Mouse (Mus musculus) spleen, postnatal 14 days (tissue): Measurements from ENCODE around the gene 2410137M14Rik.
A peak's percentile ranks its signal among the peaks of the same experiment; 100 is the strongest.
"Not testable (repeated sequence)": the region's sequence is repeated elsewhere in the genome, so short reads cannot be mapped to it uniquely, and the experiment has no call there.

Experiments used
- DNase-seq, 2 experiments: peaks; one replicate each; pipeline ENCODE4 v3.0.0; 2021 to 2022; ENCODE audit warnings: low spot score in 2 of 2

2410137M14Rik gene

DNA sequence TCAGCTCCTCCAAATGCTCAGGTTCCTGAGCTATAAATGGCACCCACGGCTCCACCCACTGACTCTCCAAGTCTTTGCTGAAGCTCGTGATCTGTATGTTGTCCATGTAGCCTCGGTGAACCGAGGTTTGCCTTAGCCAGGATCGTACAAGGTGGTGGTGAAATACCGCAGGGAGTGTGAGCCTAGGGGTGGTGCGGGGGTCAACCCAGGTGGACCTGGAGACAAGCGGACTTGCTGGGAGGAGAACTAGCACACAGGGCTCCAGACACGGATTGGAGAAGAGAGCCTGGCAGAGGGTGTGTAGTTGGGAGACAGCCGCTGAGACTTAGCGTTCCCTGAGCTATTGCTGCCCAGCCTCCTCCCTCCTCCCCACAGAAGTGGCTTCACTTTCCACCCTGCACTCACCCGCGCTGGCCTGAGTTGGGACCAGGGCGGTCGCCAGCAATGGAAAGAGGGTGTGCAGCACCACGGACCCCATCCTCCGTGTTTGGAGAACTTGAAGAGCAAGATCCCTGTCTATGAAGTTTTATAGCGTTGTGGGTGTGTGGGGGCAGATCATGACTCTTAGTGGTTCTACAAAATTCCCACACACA lies at the start of gene 2410137M14Rik:
Gene 2410137M14Rik, minus strand, starts transcription at position 17 of the 593 bp plus-strand sequence.
- no peak for DNase-seq

DNA sequence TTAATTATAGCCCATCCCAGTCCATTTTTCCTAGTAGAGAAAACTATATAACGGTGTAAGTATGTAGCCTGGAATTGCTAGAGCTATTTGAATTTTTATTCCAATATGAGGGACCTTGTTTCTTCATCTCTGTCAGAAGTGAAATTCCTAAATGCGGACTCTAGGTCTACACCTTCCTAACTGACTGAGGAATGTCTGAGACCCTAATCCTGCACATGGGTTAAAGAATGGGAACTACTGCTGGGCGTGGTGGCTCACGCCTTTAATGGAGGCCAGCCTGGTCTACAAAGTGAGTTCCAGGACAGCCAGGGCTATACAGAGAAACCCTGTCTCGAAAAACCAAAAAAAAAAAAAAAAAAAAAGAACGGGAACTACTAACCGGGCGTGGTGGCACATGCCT lies 48.1 kb upstream of the 2410137M14Rik start:
- no peak for DNase-seq

DNA sequence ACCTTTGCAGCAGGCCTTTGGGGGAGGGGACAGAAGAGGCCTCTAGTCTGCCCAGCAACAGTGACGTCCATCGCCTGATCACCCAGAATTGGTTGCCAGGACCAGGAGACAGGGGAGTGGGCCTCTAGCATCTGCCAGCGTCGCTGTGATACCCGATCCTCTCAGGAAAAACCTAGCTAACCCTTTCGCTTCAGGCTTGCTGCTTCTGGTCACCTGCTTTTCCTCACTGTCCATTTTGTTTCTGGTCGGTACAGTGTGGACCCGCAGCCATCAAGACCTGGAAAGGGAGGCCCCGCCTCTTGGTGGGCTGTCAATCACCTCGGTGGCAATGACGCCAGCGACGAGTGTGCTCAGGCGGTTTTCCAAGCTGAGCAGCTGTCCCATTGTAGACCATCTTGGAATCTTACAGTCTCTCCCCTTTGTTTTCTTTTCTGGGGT lies 47.7 kb upstream of the 2410137M14Rik start:
- DNase-seq, result peak in 1 of 2 experiments; percentile 45

GRCm38 (mm10) chr17:37028212-37028611 lies 47.2 kb upstream of the 2410137M14Rik start:
- no peak for DNase-seq

GRCm38 (mm10) chr17:37027486-37027885 lies 46.4 kb upstream of the 2410137M14Rik start:
- DNase-seq, result no peak

- DNase-seq, result no peak
Observed at GRCm38 (mm10) chr17:37026425-37026824, 45.4 kb upstream of the 2410137M14Rik start.

DNA sequence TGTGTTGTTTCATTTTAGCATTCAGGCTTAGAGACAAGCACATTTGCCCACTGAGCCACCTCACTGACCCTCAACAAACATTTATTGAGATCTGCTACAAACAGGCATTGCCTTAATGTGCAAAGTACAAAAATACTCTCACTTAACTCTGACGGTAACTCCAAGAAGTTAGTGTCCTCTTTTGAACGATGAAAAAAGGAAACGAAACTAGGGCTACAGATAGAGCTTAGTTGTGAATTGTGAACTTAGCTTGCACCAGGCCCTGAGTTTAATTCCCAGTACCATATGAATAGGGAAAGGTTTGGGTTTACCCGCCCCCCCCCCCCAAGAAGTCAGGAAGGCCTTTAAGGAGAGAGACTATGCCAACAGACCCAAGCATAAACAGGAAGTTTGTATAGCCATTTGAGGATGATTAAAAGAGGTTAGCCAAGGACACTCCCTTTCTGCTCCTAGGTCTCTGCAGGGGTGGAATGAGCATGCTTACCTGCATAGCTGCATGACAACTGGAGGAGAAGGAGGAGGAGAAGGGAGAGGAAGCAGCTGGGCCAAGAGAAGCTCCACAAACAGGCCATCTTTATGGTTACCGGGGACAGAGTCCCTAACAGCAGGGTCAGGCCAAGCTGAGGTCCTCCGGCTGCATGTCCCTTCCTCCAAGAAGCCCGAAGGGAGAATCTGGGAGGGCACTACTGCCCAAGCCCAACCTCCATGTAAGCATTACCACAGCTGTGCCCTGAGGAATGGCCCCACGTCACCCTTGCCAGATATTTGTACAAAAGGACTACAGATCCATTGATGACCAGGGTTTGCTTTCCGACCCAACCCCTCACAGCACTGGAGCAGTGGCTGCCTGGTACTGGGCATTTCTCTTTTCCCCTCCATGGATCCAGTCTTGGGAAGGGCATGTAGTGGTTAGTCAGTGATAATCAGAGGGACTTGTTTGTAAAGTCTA lies 41.9 kb upstream of the 2410137M14Rik start, which contains the start of gene Mog:
Gene Mog, minus strand, starts transcription at position 771 of the 949 bp plus-strand sequence.
- DNase-seq, result no peak

- not testable (repeated sequence) for DNase-seq
Observed at GRCm38 (mm10) chr17:37019242-37019641, 38.2 kb upstream of the 2410137M14Rik start.

DNA sequence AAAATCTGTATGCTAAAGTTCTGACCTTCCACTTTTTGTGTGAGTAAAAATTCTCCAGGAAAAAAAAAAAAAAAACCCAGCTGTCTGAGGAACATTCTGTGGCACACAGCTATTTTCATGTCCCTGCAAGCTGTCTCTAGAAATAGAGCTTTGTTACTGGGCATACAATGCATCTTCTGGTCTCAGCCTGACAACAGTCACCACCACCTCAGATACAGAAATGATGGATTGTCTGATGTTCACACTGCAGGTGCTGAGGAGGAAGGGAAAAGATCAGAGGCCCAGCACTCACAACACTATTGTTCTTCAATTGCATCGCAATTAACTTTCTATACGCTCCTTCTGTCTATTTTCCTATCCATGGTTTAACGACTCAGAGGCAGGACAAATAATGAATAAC lies 37.3 kb upstream of the 2410137M14Rik start:
- DNase-seq, result no peak

DNA sequence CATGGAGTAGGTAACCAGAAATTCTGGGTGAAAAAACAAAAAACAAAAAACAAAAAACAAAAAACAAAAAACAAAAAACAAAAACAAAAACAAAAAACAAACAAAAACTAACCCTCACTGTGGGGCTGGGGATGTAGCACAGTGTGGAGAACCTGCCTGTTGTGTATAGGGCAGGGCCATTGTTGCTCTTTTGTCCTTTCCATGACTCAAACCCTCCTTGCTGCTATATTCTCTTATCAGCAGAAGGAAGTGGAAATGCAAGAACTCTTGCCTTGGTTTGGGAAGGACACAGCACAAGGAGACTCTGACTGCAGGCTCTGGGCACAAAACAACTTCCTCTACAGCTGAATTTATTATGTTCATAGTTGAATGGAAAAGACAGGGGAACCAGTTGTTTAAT lies 35.3 kb upstream of the 2410137M14Rik start:
- no peak for DNase-seq

DNA sequence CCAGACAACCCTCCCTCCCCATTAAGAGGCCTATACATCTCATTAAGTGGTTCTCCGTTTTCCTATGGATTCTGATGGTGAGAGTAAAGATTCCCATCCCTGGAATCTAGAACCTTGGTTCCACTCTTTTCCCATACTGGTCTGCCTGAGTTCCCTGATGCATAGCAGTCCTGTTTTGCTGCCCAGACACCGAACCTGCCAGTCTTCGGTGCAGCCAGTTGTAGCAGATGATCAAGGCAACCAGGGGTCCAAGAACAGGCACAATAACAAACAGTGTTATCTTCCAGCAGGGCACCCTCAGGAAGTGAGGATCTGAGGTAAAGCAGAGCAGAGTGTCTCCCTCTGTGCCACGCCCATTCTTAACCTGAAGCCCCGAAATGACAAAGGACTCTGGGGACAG lies 31.1 kb upstream of the 2410137M14Rik start:
- DNase-seq, result no peak

- DNase-seq, result no peak
Observed at GRCm38 (mm10) chr17:37011719-37012118, 30.7 kb upstream of the 2410137M14Rik start.

GRCm38 (mm10) chr17:37009460-37010042 lies 28.5 kb upstream of the 2410137M14Rik start:
- no peak for DNase-seq

DNA sequence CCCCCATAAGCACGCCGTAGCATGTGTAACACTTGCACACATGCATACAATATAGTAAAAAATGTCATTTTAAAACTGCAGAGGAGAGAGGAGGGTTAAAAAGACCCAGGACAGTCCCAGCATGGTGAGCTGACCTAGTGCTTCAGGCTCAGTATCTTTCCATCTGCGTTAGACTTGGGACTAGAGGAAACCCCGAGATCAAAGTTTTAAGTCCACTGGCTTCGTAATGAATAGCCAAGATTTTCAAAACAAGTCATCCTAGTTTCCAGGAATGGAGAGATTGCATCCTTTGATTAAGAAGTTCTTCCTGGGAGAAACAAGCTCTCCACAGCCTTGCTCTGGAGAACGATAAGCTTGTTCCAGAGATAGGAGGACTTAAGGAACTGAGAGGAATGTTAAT lies 27.1 kb upstream of the 2410137M14Rik start:
- DNase-seq, result no peak

GRCm38 (mm10) chr17:37003366-37003765 lies 22.3 kb upstream of the 2410137M14Rik start:
- no peak for DNase-seq

DNA sequence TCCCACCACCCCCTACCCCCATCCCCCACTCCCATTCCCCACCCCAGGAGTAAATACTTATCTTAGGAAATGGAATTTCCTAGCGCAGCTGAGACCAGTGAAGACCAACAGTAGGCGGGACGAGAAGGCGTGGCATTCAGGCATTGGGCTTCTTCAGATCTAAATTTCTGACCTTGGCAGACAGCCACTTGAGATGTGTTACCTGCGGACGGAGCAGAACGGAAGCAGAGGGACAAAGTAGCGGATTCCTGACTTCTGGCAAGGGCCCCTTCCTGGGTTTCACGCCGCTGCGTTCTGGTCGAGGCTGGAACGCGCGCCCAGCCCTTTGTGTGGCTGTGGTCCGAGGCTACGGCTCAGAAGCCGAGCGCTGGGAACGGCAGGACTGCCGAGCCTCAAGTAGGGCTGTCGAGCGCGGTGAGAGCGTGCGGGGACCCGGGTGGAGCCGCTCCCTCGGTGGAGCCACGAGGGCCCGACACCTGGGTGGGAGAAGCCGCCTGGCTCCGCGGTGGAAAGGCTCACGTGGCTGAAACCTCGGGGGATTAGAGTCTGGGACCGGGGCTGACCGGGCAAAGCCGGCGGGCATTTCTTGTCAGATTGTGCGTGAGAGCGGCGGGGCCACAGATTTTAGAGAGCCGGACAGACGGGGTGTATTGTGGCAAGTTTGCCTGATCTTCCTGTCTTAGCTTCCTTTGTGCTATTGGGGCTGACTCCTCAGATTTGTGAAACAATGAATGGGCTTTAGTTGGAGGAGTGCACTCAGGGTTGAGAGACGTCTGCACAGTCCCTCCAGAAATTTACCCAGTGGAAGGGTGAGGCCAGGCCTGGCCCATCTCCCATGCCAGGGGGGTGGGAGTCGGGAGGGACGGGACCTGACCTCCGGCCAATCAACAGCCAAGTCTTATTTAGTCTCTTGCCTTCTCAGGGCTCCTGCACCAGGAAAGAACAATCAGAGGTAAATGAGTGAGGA lies 21.6 kb upstream of the 2410137M14Rik start:
- no peak for DNase-seq

DNA sequence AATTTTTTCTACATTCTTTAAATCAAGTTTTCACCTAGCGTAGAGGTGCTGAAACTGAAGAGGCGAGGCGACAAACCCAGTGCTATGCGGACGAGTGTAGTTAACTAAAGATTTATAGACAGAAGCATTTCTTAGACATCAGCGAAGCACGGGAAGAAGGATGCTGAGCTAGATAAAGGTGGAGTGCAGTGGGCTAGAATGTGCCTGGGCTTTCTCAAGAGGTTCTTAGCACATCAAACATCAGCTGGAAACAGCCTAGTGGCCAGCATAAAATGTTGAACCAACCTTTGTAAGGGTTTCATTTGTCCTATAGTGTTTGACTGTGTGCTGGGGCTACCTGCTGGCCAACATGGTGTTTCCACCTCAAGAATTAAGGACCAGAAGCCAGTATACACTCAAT lies 19.8 kb upstream of the 2410137M14Rik start, which contains the start of gene Zfp57:
Gene Zfp57, plus strand, starts transcription at position 301 of the 400 bp plus-strand sequence.
- DNase-seq, result no peak

DNA sequence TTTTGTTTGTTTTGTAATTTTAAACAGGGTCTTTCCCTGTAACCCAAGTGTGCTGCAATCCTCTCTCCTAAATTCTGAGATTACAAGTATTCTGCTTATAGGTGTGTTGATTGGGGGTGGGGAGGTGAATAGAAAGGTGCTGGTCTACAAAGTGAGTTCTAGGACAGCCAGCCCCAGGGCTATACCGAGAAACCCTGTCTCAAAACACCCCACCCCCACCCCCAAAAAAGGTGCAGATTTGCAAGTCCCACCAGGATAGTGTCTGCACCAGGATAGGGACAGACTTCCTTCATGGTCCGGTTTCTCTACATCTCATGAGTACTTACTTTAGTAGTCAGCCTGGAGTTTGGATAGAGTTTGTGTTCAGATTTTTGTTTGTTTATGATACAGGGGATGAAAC lies 17.4 kb upstream of the 2410137M14Rik start:
- DNase-seq, result no peak

GRCm38 (mm10) chr17:36997033-36997735 lies 16.1 kb upstream of the 2410137M14Rik start:
- DNase-seq, result peak; percentile 19 to 37

GRCm38 (mm10) chr17:36995448-36995847 lies 14.4 kb upstream of the 2410137M14Rik start:
- no peak for DNase-seq
